Mouse (Mus musculus): Measurements from ENCODE around the gene Phlpp2.

DNA sequence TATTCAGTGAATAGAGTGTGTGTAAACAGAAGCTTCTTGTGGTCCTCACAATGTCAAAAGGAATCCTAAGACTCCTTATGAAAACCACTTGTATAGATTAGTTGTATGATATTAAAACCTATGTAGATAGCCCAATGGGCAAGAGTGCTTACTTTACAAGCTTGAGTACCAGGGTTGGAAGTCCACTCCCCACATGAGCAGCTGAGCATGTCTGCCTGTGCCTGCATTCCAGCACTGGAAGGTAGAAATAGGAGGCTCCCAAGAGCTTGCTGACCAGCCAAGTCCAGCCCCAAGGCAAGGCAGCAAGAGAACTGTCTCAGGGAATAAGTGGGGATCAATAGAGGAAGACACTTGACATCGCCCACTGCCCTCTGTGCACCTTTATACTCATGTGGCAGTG is 26.3 kb downstream of the Phlpp2 start:
- TF ChIP-seq CTCF (conservative IDR thresholded peaks at IDR 0.05; ENCODE audit: insufficient read depth, insufficient read length, low read depth, low read length) (no peak), POLR2A (IDR thresholded peaks at IDR 0.05; ENCODE audit: low read depth, low read length) (no peak)

Measured in kidney, adult 2 months (tissue).